Mouse (Mus musculus): Measurements from ENCODE around the gene Nnmt. TPM values are rescaled to one million over a fixed set of nuclear protein-coding genes. Genes with fewer than 3 reads are reported as not detected.

Nnmt gene
- total and polyA plus RNA-seq, 3 experiments = not detected

DNA sequence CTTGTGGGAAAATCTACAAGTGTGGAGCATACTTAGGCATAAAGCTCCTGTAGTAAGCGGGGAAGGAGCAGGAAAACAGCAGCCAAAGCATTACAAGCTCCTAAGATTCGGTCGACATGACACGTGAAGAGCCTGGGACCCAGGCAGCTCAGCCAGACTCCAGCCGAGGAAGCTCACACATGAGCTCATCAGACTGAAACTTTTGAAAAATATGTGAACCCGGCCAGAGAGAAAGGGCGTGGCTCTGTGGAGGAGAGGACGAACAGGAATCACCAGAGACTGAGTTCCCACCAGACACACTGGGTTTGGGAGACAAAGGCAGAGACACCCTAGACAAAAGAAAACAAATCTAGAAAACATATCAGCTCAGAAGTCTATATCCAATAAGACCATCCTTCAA is 35.9 kb upstream of the Nnmt start:
- peaks cover 2 to 3% of the 10 kb centered on the region in 2 experiments; a peak in 1 of 4 replicates for H3K4me1 ChIP-seq (ENCODE audit: control insufficient read depth in 1 of 2, insufficient read depth in 2 of 2)
- H3K4me2 ChIP-seq (ENCODE audit: insufficient read depth, low read depth, poor library complexity, severe bottlenecking) = no peak overlapping the region
- no peak overlapping the region for H3K27ac ChIP-seq (ENCODE audit: insufficient read depth, low read depth)
- H3K27me3 ChIP-seq (replicated peaks) = peaks cover 40% of the 10 kb centered on the region
- dilution Hi-C loops (cut with MboI; ENCODE audit: extremely low pct_ligation_motif_present, extremely low pct_unique_long_range_greater_than_20kb, low sequenced_read_pairs) (no loop called here), in situ Hi-C loops (cut with MboI; ENCODE audit: low pct_ligation_motif_present, low pct_unique_long_range_greater_than_20kb, low sequenced_read_pairs) (loop anchor here (5.0 to 25.0 kb wide), 3 partner anchors 254 to 846 kb away; partner anchors contain the start of genes Htr3b and Ttc12)
- DNase-seq (ENCODE audit: extremely low read depth) = no peak
- H3K9ac ChIP-seq (ENCODE audit: insufficient read depth, low read depth) = no peak overlapping the region
- no peaks in the 10 kb centered on the region for H3K79me2 ChIP-seq (replicated peaks; ENCODE audit: control insufficient read depth, extremely low read depth, insufficient read depth, poor library complexity, severe bottlenecking)
- no peak overlapping the region for H3K4me3 ChIP-seq (replicated peaks in 1 of 3; ENCODE audit: low read depth in 2 of 3, low read length in 2 of 3, poor library complexity in 1 of 3)
- H3K9me3 ChIP-seq (replicated peaks; ENCODE audit: low read length) = peaks cover 15% of the 10 kb centered on the region
- no peaks in the 10 kb centered on the region for H3K36me3 ChIP-seq (replicated peaks in 1 of 2; ENCODE audit: control insufficient read depth in 1 of 2, insufficient read depth in 1 of 2, low read length in 1 of 2)
- no peak for TF ChIP-seq JUN (IDR thresholded peaks at IDR 0.05; ENCODE audit: insufficient read depth, low read depth, low read length)

GRCm38 (mm10) chr9:48638176-48638803 is 33.3 kb upstream of the Nnmt start:
- in situ Hi-C loops (cut with MboI; ENCODE audit: low pct_ligation_motif_present, low pct_unique_long_range_greater_than_20kb, low sequenced_read_pairs) = loop anchor here (25.0 kb wide), 1 partner anchor 849 kb away; the partner anchor contains the start of gene Ttc12

GRCm38 (mm10) chr9:48637161-48637560 is 32.2 kb upstream of the Nnmt start:
- Histone ChIP-seq H3K36me3 (replicated peaks in 1 of 2; ENCODE audit: control insufficient read depth in 1 of 2, insufficient read depth in 1 of 2, low read length in 1 of 2) (no peaks in the 10 kb centered on the region), H3K4me3 (replicated peaks in 1 of 3; ENCODE audit: low read depth in 2 of 3, low read length in 2 of 3, poor library complexity in 1 of 3) (no peak overlapping the region), H3K4me2 (ENCODE audit: insufficient read depth, low read depth, poor library complexity, severe bottlenecking) (no peak overlapping the region), H3K27ac (ENCODE audit: insufficient read depth, low read depth) (no peak overlapping the region), H3K4me1 (ENCODE audit: control insufficient read depth in 1 of 2, insufficient read depth in 2 of 2) (peaks cover 3 to 6% of the 10 kb centered on the region in 2 experiments; a peak in 1 of 4 replicates), H3K79me2 (replicated peaks; ENCODE audit: control insufficient read depth, extremely low read depth, insufficient read depth, poor library complexity, severe bottlenecking) (no peaks in the 10 kb centered on the region), H3K27me3 (replicated peaks) (peaks cover 71% of the 10 kb centered on the region), H3K9ac (ENCODE audit: insufficient read depth, low read depth) (no peak overlapping the region), H3K9me3 (replicated peaks; ENCODE audit: low read length) (no peaks in the 10 kb centered on the region)
- dilution Hi-C loops (cut with MboI; ENCODE audit: extremely low pct_ligation_motif_present, extremely low pct_unique_long_range_greater_than_20kb, low sequenced_read_pairs) = no loop called here
- DNase-seq (ENCODE audit: extremely low read depth) = no peak
- TF ChIP-seq GABPA (IDR thresholded peaks at IDR 0.05; ENCODE audit: insufficient replicate concordance, low read depth, low read length) (no peak), UBTF (IDR thresholded peaks at IDR 0.05; ENCODE audit: low read depth, low read length) (no peak)
- in situ Hi-C loops (cut with MboI; ENCODE audit: low pct_ligation_motif_present, low pct_unique_long_range_greater_than_20kb, low sequenced_read_pairs) = loop anchor here (25.0 kb wide), 1 partner anchor 850 kb away; the partner anchor contains the start of gene Ttc12

More at GRCm38 (mm10) chr9:48638176-48638803, 33.3 kb upstream of the Nnmt start:
- Histone ChIP-seq H3K9ac (ENCODE audit: insufficient read depth, low read depth) (no peak overlapping the region), H3K27me3 (replicated peaks) (peaks cover 62% of the 10 kb centered on the region), H3K36me3 (replicated peaks in 1 of 2; ENCODE audit: control insufficient read depth in 1 of 2, insufficient read depth in 1 of 2, low read length in 1 of 2) (no peaks in the 10 kb centered on the region), H3K9me3 (replicated peaks; ENCODE audit: low read length) (peaks cover 2% of the 10 kb centered on the region), H3K4me3 (replicated peaks in 1 of 3; ENCODE audit: low read depth in 2 of 3, low read length in 2 of 3, poor library complexity in 1 of 3) (no peak overlapping the region), H3K27ac (ENCODE audit: insufficient read depth, low read depth) (no peak overlapping the region), H3K79me2 (replicated peaks; ENCODE audit: control insufficient read depth, extremely low read depth, insufficient read depth, poor library complexity, severe bottlenecking) (no peaks in the 10 kb centered on the region), H3K4me1 (ENCODE audit: control insufficient read depth in 1 of 2, insufficient read depth in 2 of 2) (peaks cover 3 to 6% of the 10 kb centered on the region in 2 experiments; a peak in 1 of 4 replicates), H3K4me2 (ENCODE audit: insufficient read depth, low read depth, poor library complexity, severe bottlenecking) (no peak overlapping the region)
- dilution Hi-C loops (cut with MboI; ENCODE audit: extremely low pct_ligation_motif_present, extremely low pct_unique_long_range_greater_than_20kb, low sequenced_read_pairs) = no loop called here
- TF ChIP-seq MAZ (IDR thresholded peaks at IDR 0.05; ENCODE audit: low read depth, low read length) (no peak), ZC3H11A (IDR thresholded peaks at IDR 0.05; ENCODE audit: low read depth, low read length) (no peak), RAD21 (IDR thresholded peaks at IDR 0.05; ENCODE audit: low read depth, low read length) (no peak), MXI1 (IDR thresholded peaks at IDR 0.05; ENCODE audit: low read depth, low read length) (no peak), MYC (IDR thresholded peaks at IDR 0.05; ENCODE audit: low read depth, low read length) (no peak), USF2 (conservative IDR thresholded peaks at IDR 0.05; ENCODE audit: low read depth, low read length) (no peak), IRF4 (IDR thresholded peaks at IDR 0.05; ENCODE audit: low read depth, low read length) (no peak), EP300 (IDR thresholded peaks at IDR 0.05; ENCODE audit: low read length) (no peak), UBTF (IDR thresholded peaks at IDR 0.05; ENCODE audit: low read depth, low read length) (no peak), NELFE (IDR thresholded peaks at IDR 0.05; ENCODE audit: low read depth, low read length) (no peak), MAFK (IDR thresholded peaks at IDR 0.05; ENCODE audit: insufficient replicate concordance, low read length) (no peak), USF1 (IDR thresholded peaks at IDR 0.05; ENCODE audit: low read depth, low read length) (no peak)
- DNase-seq (ENCODE audit: extremely low read depth) = no peak
